Mouse (Mus musculus): ENCODE data around the gene Hoxc4. TPM values are rescaled to one million over a fixed set of nuclear protein-coding genes. Genes with fewer than 3 reads are reported as not detected.

Hoxc4 gene
- total and polyA plus RNA-seq, 3 experiments = 12.2 to 60.1 (median 29.3) TPM

DNA sequence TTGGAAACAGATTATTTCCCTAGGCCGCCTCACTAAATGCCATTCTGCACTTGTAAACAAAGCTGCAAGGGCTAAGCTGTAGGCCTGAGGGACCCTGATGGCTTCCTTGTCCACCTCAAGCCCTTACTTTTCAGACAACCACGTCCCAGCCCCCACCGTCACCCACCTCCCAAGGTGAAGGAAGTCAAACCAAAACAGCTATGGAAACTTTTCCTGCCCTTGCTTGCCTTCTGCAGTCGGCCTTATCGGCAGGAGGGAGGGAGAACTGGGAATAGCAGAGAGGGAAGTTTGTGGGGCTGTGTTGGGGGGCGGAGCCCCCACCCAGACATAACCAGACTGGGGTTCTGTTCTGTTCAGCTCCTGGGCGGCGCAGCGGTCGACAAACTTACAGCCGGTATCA is 26.5 kb upstream of the Hoxc4 start:
- Histone ChIP-seq H3K4me1 (ENCODE audit: insufficient read depth, low read depth, low read length) (peaks cover 84% of the 10 kb centered on the region), H3K36me3 (replicated peaks) (no peaks in the 10 kb centered on the region), H3K9me3 (replicated peaks) (no peaks in the 10 kb centered on the region), H3K4me3 (ENCODE audit: low read depth, low read length) (peak overlapping the region; percentile 73; the same call in 1 of the 2 replicates), H3K27me3 (ENCODE audit: insufficient read depth, low read length) (peaks cover 10% of the 10 kb centered on the region)
- no peak for DNase-seq (ENCODE audit: low spot score)
- TF ChIP-seq GATA1 (IDR thresholded peaks at IDR 0.05; ENCODE audit: borderline replicate concordance, low read length) (no peak), CTCF (IDR thresholded peaks at IDR 0.05; ENCODE audit: low read depth, low read length) (no peak), GATA2 (IDR thresholded peaks at IDR 0.05; ENCODE audit: borderline replicate concordance, low read depth, low read length) (no peak), POLR2AphosphoS5 (IDR thresholded peaks at IDR 0.05; ENCODE audit: insufficient replicate concordance, low read depth, low read length) (no peak)
- no peak for ATAC-seq (ENCODE audit: extremely low read depth, insufficient number of reproducible peaks, low FRiP score, poor library complexity, severe bottlenecking)

DNA sequence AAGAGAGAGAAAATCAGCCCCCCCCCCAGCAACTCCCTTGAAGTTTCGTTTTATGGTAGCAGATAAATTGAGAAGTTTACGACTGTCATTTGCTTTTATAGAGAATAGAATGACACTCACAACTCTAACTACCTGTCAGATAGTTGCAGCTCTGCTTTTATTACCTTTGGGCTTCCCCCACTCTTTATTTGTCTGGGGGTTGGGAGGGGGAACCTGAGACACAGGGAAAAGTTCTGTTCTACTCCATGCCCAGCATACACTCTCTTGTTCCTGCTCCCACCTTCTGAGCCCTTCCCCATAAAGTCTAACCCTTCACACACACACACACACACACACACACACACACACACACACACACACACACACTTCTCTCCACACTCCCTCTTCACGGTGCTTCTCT is 25.9 kb upstream of the Hoxc4 start:
- H3K4me3 ChIP-seq (ENCODE audit: low read depth, low read length) = no peak overlapping the region; the same call in 1 of the 2 replicates
- ATAC-seq (ENCODE audit: extremely low read depth, insufficient number of reproducible peaks, low FRiP score, poor library complexity, severe bottlenecking) (no peak), DNase-seq (ENCODE audit: low spot score) (no peak)
- no peaks in the 10 kb centered on the region for H3K36me3 ChIP-seq (replicated peaks)
- H3K9me3 ChIP-seq (replicated peaks) = no peaks in the 10 kb centered on the region
- H3K27me3 ChIP-seq (ENCODE audit: insufficient read depth, low read length) = peaks cover 10% of the 10 kb centered on the region
- H3K4me1 ChIP-seq (ENCODE audit: insufficient read depth, low read depth, low read length) = peaks cover 85% of the 10 kb centered on the region
- no peak for TF ChIP-seq POLR2AphosphoS5 (IDR thresholded peaks at IDR 0.05; ENCODE audit: insufficient replicate concordance, low read depth, low read length)
- no peak for TF ChIP-seq GATA1 (IDR thresholded peaks at IDR 0.05; ENCODE audit: borderline replicate concordance, low read length)
- no peak for TF ChIP-seq CTCF (IDR thresholded peaks at IDR 0.05; ENCODE audit: low read depth, low read length)
- no peak for TF ChIP-seq GATA2 (IDR thresholded peaks at IDR 0.05; ENCODE audit: borderline replicate concordance, low read depth, low read length)

DNA sequence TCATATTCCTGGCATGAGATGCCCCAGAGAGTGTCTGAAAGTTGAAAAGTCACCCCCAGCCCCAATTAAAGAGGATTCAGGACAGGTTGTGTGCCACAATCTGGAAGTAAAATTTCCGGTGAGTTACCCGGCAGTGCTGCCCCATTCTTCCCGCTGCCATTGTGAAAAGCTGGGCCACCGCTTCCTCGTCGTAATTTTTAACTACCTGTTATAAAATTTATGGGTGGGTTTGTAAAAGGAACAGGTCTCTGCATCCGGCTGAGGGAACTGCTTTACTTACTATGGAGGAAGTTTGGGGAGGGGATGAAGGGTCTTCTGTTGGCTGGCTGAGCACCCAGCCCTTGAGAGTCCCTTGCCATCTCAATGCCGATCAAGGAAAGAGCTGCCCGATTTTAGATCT is 22.2 kb upstream of the Hoxc4 start:
- H3K4me1 ChIP-seq (ENCODE audit: insufficient read depth, low read depth, low read length) = peaks cover 84% of the 10 kb centered on the region
- H3K9me3 ChIP-seq (replicated peaks) = no peaks in the 10 kb centered on the region
- H3K4me3 ChIP-seq (ENCODE audit: low read depth, low read length) = no peak overlapping the region; the same call in 1 of the 2 replicates
- TF ChIP-seq GATA1 (IDR thresholded peaks at IDR 0.05; ENCODE audit: borderline replicate concordance, low read length) (no peak), POLR2AphosphoS5 (IDR thresholded peaks at IDR 0.05; ENCODE audit: insufficient replicate concordance, low read depth, low read length) (no peak), CTCF (IDR thresholded peaks at IDR 0.05; ENCODE audit: low read depth, low read length) (no peak), GATA2 (IDR thresholded peaks at IDR 0.05; ENCODE audit: borderline replicate concordance, low read depth, low read length) (no peak), TAL1 (conservative IDR thresholded peaks at IDR 0.05; ENCODE audit: low read depth, low read length) (no peak)
- no peaks in the 10 kb centered on the region for H3K36me3 ChIP-seq (replicated peaks)
- peaks cover 10% of the 10 kb centered on the region for H3K27me3 ChIP-seq (ENCODE audit: insufficient read depth, low read length)
- no peak for ATAC-seq (ENCODE audit: extremely low read depth, insufficient number of reproducible peaks, low FRiP score, poor library complexity, severe bottlenecking)
- no peak for DNase-seq (ENCODE audit: low spot score)

DNA sequence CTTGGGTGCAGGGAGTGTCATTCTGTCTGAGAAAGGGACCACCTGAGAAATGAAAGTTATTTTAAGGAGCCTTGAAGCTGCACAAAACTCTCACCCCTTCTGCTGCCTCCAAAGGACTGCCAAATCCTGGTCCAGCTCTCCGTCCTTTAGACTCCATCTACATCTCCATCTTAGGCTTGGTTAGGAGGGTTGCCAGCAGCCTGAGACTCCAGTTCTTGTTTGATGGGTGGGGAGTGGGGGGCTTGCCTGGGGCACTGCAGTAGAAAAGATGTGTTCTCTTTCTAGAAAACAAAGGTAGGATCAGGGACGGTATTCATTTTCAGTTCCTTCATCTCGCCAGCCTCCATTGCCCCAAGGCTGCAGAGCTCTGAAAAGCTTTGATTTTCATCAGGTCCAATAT is 21.3 kb upstream of the Hoxc4 start:
- H3K36me3 ChIP-seq (replicated peaks) = peaks cover 5% of the 10 kb centered on the region
- peak overlapping the region; percentile 74 for H3K4me3 ChIP-seq (ENCODE audit: low read depth, low read length)
- TF ChIP-seq CTCF (IDR thresholded peaks at IDR 0.05; ENCODE audit: low read depth, low read length) = no peak
- no peak for TF ChIP-seq GATA2 (IDR thresholded peaks at IDR 0.05; ENCODE audit: borderline replicate concordance, low read depth, low read length)
- peaks cover 84% of the 10 kb centered on the region for H3K4me1 ChIP-seq (ENCODE audit: insufficient read depth, low read depth, low read length)
- DNase-seq (ENCODE audit: low spot score) (no peak), ATAC-seq (ENCODE audit: extremely low read depth, insufficient number of reproducible peaks, low FRiP score, poor library complexity, severe bottlenecking) (no peak)
- peaks cover 10% of the 10 kb centered on the region for H3K27me3 ChIP-seq (ENCODE audit: insufficient read depth, low read length)
- H3K9me3 ChIP-seq (replicated peaks) = no peaks in the 10 kb centered on the region

- no peak for DNase-seq (ENCODE audit: low spot score)
- Histone ChIP-seq H3K36me3 (replicated peaks) (peaks cover 5% of the 10 kb centered on the region), H3K4me1 (ENCODE audit: insufficient read depth, low read depth, low read length) (peaks cover 84% of the 10 kb centered on the region), H3K9me3 (replicated peaks) (no peaks in the 10 kb centered on the region), H3K4me3 (ENCODE audit: low read depth, low read length) (peak within 1 kb of the TSS; percentile 74), H3K27me3 (ENCODE audit: insufficient read depth, low read length) (peaks cover 10% of the 10 kb centered on the region)
- TF ChIP-seq TAL1 (conservative IDR thresholded peaks at IDR 0.05; ENCODE audit: low read depth, low read length) (no peak), CTCF (IDR thresholded peaks at IDR 0.05; ENCODE audit: low read depth, low read length) (no peak), POLR2AphosphoS5 (IDR thresholded peaks at IDR 0.05; ENCODE audit: insufficient replicate concordance, low read depth, low read length) (no peak), GATA2 (IDR thresholded peaks at IDR 0.05; ENCODE audit: borderline replicate concordance, low read depth, low read length) (no peak), GATA1 (IDR thresholded peaks at IDR 0.05; ENCODE audit: borderline replicate concordance, low read length) (no peak)
- no peak for ATAC-seq (ENCODE audit: extremely low read depth, insufficient number of reproducible peaks, low FRiP score, poor library complexity, severe bottlenecking)
Measured at GRCm38 (mm10) chr15:102997939-102998355, 20.8 kb upstream of the Hoxc4 start, which contains the start of gene Hoxc6. Gene Hoxc6 (plus strand): TSS chr15:102998257.

DNA sequence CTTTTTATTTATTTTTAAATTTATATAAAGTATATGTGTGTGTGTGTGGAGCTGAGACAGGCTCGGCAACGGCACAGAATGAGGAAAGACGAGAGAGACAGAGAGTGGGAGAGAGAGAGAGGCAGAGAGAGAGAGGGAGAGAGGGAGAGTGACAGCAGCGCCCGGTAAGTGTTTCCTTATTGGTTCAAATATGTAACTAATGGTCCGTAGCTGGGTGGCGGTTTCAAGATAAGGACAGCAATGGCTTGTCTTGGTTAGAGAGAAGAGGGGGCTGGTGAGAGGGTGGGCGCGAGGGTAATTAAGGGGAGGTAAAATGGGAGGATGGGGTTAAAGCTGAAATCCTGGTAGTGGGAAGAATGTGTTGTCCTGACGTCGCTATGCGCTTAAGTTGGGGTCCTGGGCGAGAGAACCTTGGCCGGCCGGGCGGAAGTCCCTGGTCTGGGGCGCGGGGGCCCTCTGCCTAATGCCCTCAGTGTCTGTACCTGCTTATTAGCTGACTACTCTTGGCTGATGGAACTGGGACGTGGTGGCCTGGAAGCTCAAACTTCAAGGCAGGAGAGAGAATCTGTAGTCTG is 20.0 kb upstream of the Hoxc4 start:
- DNase-seq (ENCODE audit: low spot score) = peak; percentile 82

More for the DNA sequence above, 20.0 kb upstream of the Hoxc4 start:
- Histone ChIP-seq H3K4me1 (ENCODE audit: insufficient read depth, low read depth, low read length) (peaks cover 87% of the 10 kb centered on the region), H3K27me3 (ENCODE audit: insufficient read depth, low read length) (peaks cover 10% of the 10 kb centered on the region), H3K4me3 (ENCODE audit: low read depth, low read length) (peak overlapping the region; percentile 74), H3K9me3 (replicated peaks) (no peaks in the 10 kb centered on the region), H3K36me3 (replicated peaks) (peaks cover 5% of the 10 kb centered on the region)
- ATAC-seq (ENCODE audit: extremely low read depth, insufficient number of reproducible peaks, low FRiP score, poor library complexity, severe bottlenecking) = peak; percentile 43
- no peak for TF ChIP-seq POLR2AphosphoS5 (IDR thresholded peaks at IDR 0.05; ENCODE audit: insufficient replicate concordance, low read depth, low read length)
- no peak for TF ChIP-seq TAL1 (conservative IDR thresholded peaks at IDR 0.05; ENCODE audit: low read depth, low read length)
- no peak for TF ChIP-seq CTCF (IDR thresholded peaks at IDR 0.05; ENCODE audit: low read depth, low read length)
- TF ChIP-seq GATA2 (IDR thresholded peaks at IDR 0.05; ENCODE audit: borderline replicate concordance, low read depth, low read length) = no peak
- TF ChIP-seq GATA1 (IDR thresholded peaks at IDR 0.05; ENCODE audit: borderline replicate concordance, low read length) = no peak

Measured in G1E (cell line).